Mouse (Mus musculus) olfactory bulb, adult 2 months (tissue): ENCODE data around the gene Olfr912. TPM values are rescaled to one million over a fixed set of nuclear protein-coding genes. Genes with fewer than 3 reads are reported as not detected.

Source experiments
- H3K27ac ChIP-seq: fragments of 200-500 bp; 2 replicates; pipeline ENCODE4 v1.5.1; 2012; ENCODE audit warnings: low read depth, low read length; ENCODE audit not compliant: insufficient read depth
- H3K4me1 ChIP-seq: fragments of 200-500 bp; 2 replicates; pipeline ENCODE4 v1.6.1; 2012; ENCODE audit warnings: low read length; ENCODE audit not compliant: control insufficient read depth, insufficient read depth
- H3K4me3 ChIP-seq: fragments of 200-500 bp; 2 replicates; pipeline ENCODE4 v1.5.1; 2012; ENCODE audit warnings: mild to moderate bottlenecking, low read depth, low read length, moderate library complexity; ENCODE audit not compliant: insufficient read depth
- CTCF ChIP-seq: fragments of 200-500 bp; IDR thresholded peaks from 2 replicates; pipeline ENCODE4 v1.5.1; 2012; ENCODE audit warnings: low read depth, mild to moderate bottlenecking, low read length, moderate library complexity; ENCODE audit not compliant: insufficient read depth
- POLR2A ChIP-seq: fragments of 200-500 bp; IDR thresholded peaks from 2 replicates; pipeline ENCODE4 v1.6.1; 2012; ENCODE audit warnings: mild to moderate bottlenecking, low read depth, low read length, moderate library complexity; ENCODE audit not compliant: insufficient read depth
- WGBS: fragments of 180-500 bp; shearing (Covaris S2); methylation state at CpG from one replicate; pipeline ENCODE4 v1.1.7; 2018; 5-methylcytosine and 5-hydroxymethylcytosine counted together
- polyA plus RNA-seq: library from polyadenylated mRNA; stranded (reverse); fragments of >200 nt; gene quantifications from 2 replicates; pipeline ENCODE4 v1.2.4, GENCODE M21; 2012; ENCODE audit warnings: low replicate concordance; ENCODE audit not compliant: missing spikeins, insufficient read depth, insufficient read length

The Olfr912 gene
- polyA plus RNA-seq, result not detected in 2 replicates

GRCm38 (mm10) chr9:38579878-38580277, at the start of gene Olfr912:
Gene Olfr912, plus strand, starts transcription at chr9:38580178.
- no peaks in the 10 kb centered on the region for H3K4me1 ChIP-seq
- TF ChIP-seq CTCF (no peak), POLR2A (no peak)
- no peak within 1 kb of the TSS for H3K27ac ChIP-seq
- 78% methylated on average over 1 of the region's 1 CpGs for WGBS
- H3K4me3 ChIP-seq, result no peak within 1 kb of the TSS

- TF ChIP-seq CTCF (no peak), POLR2A (no peak)
Measured at GRCm38 (mm10) chr9:38537549-38537948, 42.4 kb upstream of the Olfr912 start, which contains the start of gene Olfr910. Gene Olfr910, plus strand, starts transcription at chr9:38537849.

GRCm38 (mm10) chr9:38591056-38591455, 11.1 kb downstream of the Olfr912 start:
- no peaks in the 10 kb centered on the region for H3K4me1 ChIP-seq
- no peak for TF ChIP-seq POLR2A
- TF ChIP-seq CTCF, result no peak
- no peak overlapping the region for H3K27ac ChIP-seq
- no peak overlapping the region for H3K4me3 ChIP-seq
- 54% methylated on average over 1 of the region's 1 CpGs for WGBS

More at GRCm38 (mm10) chr9:38537549-38537948, 42.4 kb upstream of the Olfr912 start, which contains the start of gene Olfr910:
- Histone ChIP-seq H3K4me1 (no peaks in the 10 kb centered on the region), H3K27ac (no peak within 1 kb of the TSS), H3K4me3 (no peak within 1 kb of the TSS)
- WGBS, result 91% methylated on average over 2 of the region's 2 CpGs

GRCm38 (mm10) chr9:38592459-38592858, 12.5 kb downstream of the Olfr912 start, which contains the start of gene Olfr913:
Gene Olfr913, plus strand, starts transcription at chr9:38592759.
- no peak within 1 kb of the TSS for H3K27ac ChIP-seq
- no peak for TF ChIP-seq CTCF
- no peak for TF ChIP-seq POLR2A
- H3K4me1 ChIP-seq, result no peaks in the 10 kb centered on the region
- no peak within 1 kb of the TSS for H3K4me3 ChIP-seq
- WGBS, result 45% methylated on average over 2 of the region's 2 CpGs

GRCm38 (mm10) chr9:38604802-38605201, 24.8 kb downstream of the Olfr912 start, which contains the start of gene Olfr914:
Gene Olfr914, plus strand, starts transcription at chr9:38605102.
- WGBS, result 69% methylated on average over 2 of the region's 2 CpGs
- no peak for TF ChIP-seq CTCF
- TF ChIP-seq POLR2A, result no peak
- Histone ChIP-seq H3K4me3 (no peak within 1 kb of the TSS), H3K4me1 (no peaks in the 10 kb centered on the region), H3K27ac (no peak within 1 kb of the TSS)

GRCm38 (mm10) chr9:38632406-38632805, 52.4 kb downstream of the Olfr912 start:
- 74% methylated on average over 4 of the region's 4 CpGs for WGBS

More at GRCm38 (mm10) chr9:38632406-38632805, 52.4 kb downstream of the Olfr912 start:
- H3K4me3 ChIP-seq, result no peak overlapping the region
- H3K4me1 ChIP-seq, result no peaks in the 10 kb centered on the region
- no peak overlapping the region for H3K27ac ChIP-seq
- TF ChIP-seq POLR2A (no peak), CTCF (no peak)

Other genes starting within 250 kb of the Olfr912 start
- not detected in 2 replicates for gene Olfr898, start 231.8 kb upstream of the Olfr912 start, polyA plus RNA-seq
- not detected in 2 replicates for gene Olfr250, start 213.3 kb upstream of the Olfr912 start, polyA plus RNA-seq
- gene Olfr251, start 203.1 kb upstream of the Olfr912 start, polyA plus RNA-seq, result not detected in 2 replicates
- not detected in 2 replicates for gene Olfr147, start 178.5 kb upstream of the Olfr912 start, polyA plus RNA-seq
- gene Olfr901, start 150.7 kb upstream of the Olfr912 start, polyA plus RNA-seq, result not detected in 2 replicates
- not detected in 2 replicates for gene Olfr902, start 132.5 kb upstream of the Olfr912 start, polyA plus RNA-seq
- not detected in 2 replicates for gene Olfr904, start 117.0 kb upstream of the Olfr912 start, polyA plus RNA-seq
- not detected in 2 replicates for gene Olfr905, start 109.1 kb upstream of the Olfr912 start, polyA plus RNA-seq
- not detected in 2 replicates for gene Olfr906, start 93.1 kb upstream of the Olfr912 start, polyA plus RNA-seq
- not detected in 2 replicates for gene Olfr907, start 84.4 kb upstream of the Olfr912 start, polyA plus RNA-seq
- gene Olfr911-ps1, start 58.6 kb upstream of the Olfr912 start, polyA plus RNA-seq, result not detected in 2 replicates
- gene Olfr910, start 42.3 kb upstream of the Olfr912 start, polyA plus RNA-seq, result not detected in 2 replicates
- not detected in 2 replicates for gene Olfr913, start 12.6 kb downstream of the Olfr912 start, polyA plus RNA-seq
- not detected in 2 replicates for gene Olfr914, start 24.9 kb downstream of the Olfr912 start, polyA plus RNA-seq
- not detected in 2 replicates for gene Olfr916, start 79.7 kb downstream of the Olfr912 start, polyA plus RNA-seq
- not detected in 2 replicates for gene Olfr917, start 85.7 kb downstream of the Olfr912 start, polyA plus RNA-seq
- not detected in 2 replicates for gene Olfr918, start 94.4 kb downstream of the Olfr912 start, polyA plus RNA-seq
- gene Olfr919, start 123.5 kb downstream of the Olfr912 start, polyA plus RNA-seq, result not detected in 2 replicates
- gene Vwa5a, start 138.1 kb downstream of the Olfr912 start, polyA plus RNA-seq, result not detected in 2 replicates
- gene Olfr920, start 172.1 kb downstream of the Olfr912 start, polyA plus RNA-seq, result not detected in 2 replicates
- not detected in 2 replicates for gene Olfr921, start 192.9 kb downstream of the Olfr912 start, polyA plus RNA-seq
- not detected in 2 replicates for gene Olfr922, start 234.4 kb downstream of the Olfr912 start, polyA plus RNA-seq
- not detected in 2 replicates for gene Olfr923, start 246.4 kb downstream of the Olfr912 start, polyA plus RNA-seq